Mouse (Mus musculus): ENCODE measurements around the gene Pax2. TPM values are rescaled to one million over a fixed set of nuclear protein-coding genes. Genes with fewer than 3 reads are reported as not detected.

Pax2 gene
- total and polyA plus RNA-seq, 3 experiments, result not detected

DNA sequence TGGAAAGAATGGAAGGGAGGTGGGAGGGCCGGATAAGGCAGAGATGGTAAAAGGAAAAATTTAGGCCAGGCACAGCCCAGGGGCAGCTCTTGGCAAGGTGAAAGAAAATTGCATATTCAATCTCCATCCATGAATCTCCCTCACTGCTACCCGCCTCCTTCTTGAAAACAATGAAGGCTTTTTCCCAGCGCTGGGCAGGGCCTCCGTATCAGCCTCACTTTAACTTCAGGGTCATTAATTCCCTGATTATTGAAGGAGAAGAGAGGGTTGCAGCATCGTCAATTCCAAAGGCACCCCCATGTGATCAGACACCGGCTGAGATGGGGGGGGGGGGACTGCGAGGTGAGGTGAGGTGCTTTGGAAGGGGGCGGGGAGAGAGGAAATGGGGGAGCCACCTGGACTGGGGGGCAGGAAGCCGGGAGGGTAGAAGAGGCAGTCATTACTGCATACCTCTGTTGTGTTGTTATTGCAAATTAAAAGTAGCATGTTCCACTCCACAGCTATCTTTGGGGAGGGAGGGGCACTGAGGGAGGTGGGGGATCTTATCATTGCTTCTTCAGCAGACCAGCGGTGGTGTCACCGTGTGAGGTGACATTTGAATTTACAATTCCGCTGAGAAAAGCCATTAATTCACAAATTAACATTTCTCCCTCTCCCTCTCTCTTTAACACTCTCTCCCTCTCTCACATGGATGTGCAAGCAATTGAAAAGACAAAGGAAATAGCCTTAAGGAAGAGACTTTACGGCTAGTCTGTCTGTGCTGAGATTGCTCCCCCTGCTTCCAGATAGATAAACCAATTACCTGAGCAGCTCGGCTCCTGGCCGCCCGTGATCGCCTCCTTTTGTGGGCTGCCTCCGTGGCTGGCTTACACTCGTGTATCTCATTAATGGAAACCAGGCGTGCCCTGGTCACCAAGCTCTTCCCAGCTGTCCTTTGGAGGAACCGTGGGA, 41.5 kb downstream of the Pax2 start:
- no peak overlapping the region for H3K27ac ChIP-seq (ENCODE audit: control insufficient read depth, low read depth, low read length)
- H3K4me1 ChIP-seq (ENCODE audit: control insufficient read depth in 1 of 2, insufficient read depth in 2 of 2, low read length in 2 of 2), result no peaks in the 10 kb centered on the region
- 0 out of 4 replicates have a peak, but pooled peaks cover 0 to 1% of the 10 kb centered on the region in 2 experiments for H3K27me3 ChIP-seq (ENCODE audit: control insufficient read depth in 1 of 2, insufficient read depth in 2 of 2, low read length in 2 of 2)
- no peaks in the 10 kb centered on the region for H3K9me3 ChIP-seq (replicated peaks; ENCODE audit: insufficient read depth, low read length)
- H3K79me2 ChIP-seq (ENCODE audit: control insufficient read depth, insufficient read depth, low read length, poor library complexity), result no peaks in the 10 kb centered on the region
- no peak for TF ChIP-seq POLR2A (IDR thresholded peaks at IDR 0.05; ENCODE audit: control insufficient read depth in 1 of 2, insufficient read depth in 1 of 2, low read depth in 1 of 2, low read length in 2 of 2, poor library complexity in 1 of 2)
- TF ChIP-seq RAD21 (IDR thresholded peaks at IDR 0.05; ENCODE audit: low read depth, low read length), result no peak
- TF ChIP-seq USF2 (IDR thresholded peaks at IDR 0.05; ENCODE audit: borderline replicate concordance in 1 of 2, insufficient read depth in 1 of 2, low read depth in 1 of 2, low read length in 2 of 2), result no peak
- TF ChIP-seq TCF12 (IDR thresholded peaks at IDR 0.05; ENCODE audit: low read depth, low read length), result no peak
- no peak for TF ChIP-seq ZKSCAN1 (IDR thresholded peaks at IDR 0.05; ENCODE audit: low read depth, low read length)
- TF ChIP-seq CHD1 (IDR thresholded peaks at IDR 0.05; ENCODE audit: low read depth, low read length), result no peak
- no peak for TF ChIP-seq ZC3H11A (IDR thresholded peaks at IDR 0.05; ENCODE audit: low read depth, low read length)
- no peak for TF ChIP-seq MYB (IDR thresholded peaks at IDR 0.05; ENCODE audit: low read depth, low read length)
- no peak overlapping the region for H3K9ac ChIP-seq (ENCODE audit: control insufficient read depth, low read depth, low read length, poor library complexity, severe bottlenecking)
- no peaks in the 10 kb centered on the region for H3K36me3 ChIP-seq (ENCODE audit: control insufficient read depth in 1 of 2, insufficient read depth in 2 of 2, low read length in 2 of 2)
- H3K4me3 ChIP-seq (ENCODE audit: control insufficient read depth in 1 of 2, insufficient read depth in 1 of 2, low read depth in 2 of 2, low read length in 2 of 2), result no peak overlapping the region
- no peak for DNase-seq (ENCODE audit: low read depth, low spot score)

DNA sequence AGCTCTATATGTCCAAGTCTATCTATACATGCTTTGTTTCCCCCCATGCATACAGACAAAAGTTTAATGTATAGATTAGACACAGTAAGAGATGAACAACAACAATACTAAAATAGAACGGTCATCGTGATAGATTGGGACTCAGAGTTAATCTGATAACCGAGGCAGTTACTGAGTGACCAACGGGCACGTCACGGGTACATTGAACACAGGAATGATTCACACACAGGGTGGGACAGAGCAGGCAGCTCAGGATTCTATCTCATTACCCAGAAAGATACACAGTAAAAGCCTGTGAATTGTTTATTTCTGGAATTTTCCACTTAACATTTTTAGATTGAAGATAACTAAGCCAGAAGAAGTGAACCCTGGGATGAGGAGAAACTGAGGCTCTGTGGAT, 42.9 kb downstream of the Pax2 start:
- Histone ChIP-seq H3K79me2 (ENCODE audit: control insufficient read depth, insufficient read depth, low read length, poor library complexity) (no peaks in the 10 kb centered on the region), H3K4me1 (ENCODE audit: control insufficient read depth in 1 of 2, insufficient read depth in 2 of 2, low read length in 2 of 2) (no peaks in the 10 kb centered on the region), H3K27me3 (ENCODE audit: control insufficient read depth in 1 of 2, insufficient read depth in 2 of 2, low read length in 2 of 2) (0 out of 4 replicates have a peak, but pooled peaks cover 0 to 1% of the 10 kb centered on the region in 2 experiments), H3K9me3 (replicated peaks; ENCODE audit: insufficient read depth, low read length) (no peaks in the 10 kb centered on the region), H3K27ac (ENCODE audit: control insufficient read depth, low read depth, low read length) (no peak overlapping the region), H3K36me3 (ENCODE audit: control insufficient read depth in 1 of 2, insufficient read depth in 2 of 2, low read length in 2 of 2) (no peaks in the 10 kb centered on the region), H3K9ac (ENCODE audit: control insufficient read depth, low read depth, low read length, poor library complexity, severe bottlenecking) (no peak overlapping the region), H3K4me3 (ENCODE audit: control insufficient read depth in 1 of 2, insufficient read depth in 1 of 2, low read depth in 2 of 2, low read length in 2 of 2) (no peak overlapping the region)
- no peak for DNase-seq (ENCODE audit: low read depth, low spot score)
- TF ChIP-seq NRF1 (IDR thresholded peaks at IDR 0.05; ENCODE audit: insufficient read depth, low read depth, low read length, poor library complexity, severe bottlenecking), result no peak
- no peak for TF ChIP-seq MXI1 (IDR thresholded peaks at IDR 0.05; ENCODE audit: low read depth, low read length)
- TF ChIP-seq HCFC1 (IDR thresholded peaks at IDR 0.05; ENCODE audit: low read depth, low read length), result no peak
- TF ChIP-seq MAFK (IDR thresholded peaks at IDR 0.05; ENCODE audit: borderline replicate concordance, low read depth, low read length), result no peak
- no peak for TF ChIP-seq EP300 (IDR thresholded peaks at IDR 0.05; ENCODE audit: low read depth in 1 of 2, low read length in 2 of 2)
- TF ChIP-seq POLR2AphosphoS2 (IDR thresholded peaks at IDR 0.05; ENCODE audit: low read length), result no peak
- TF ChIP-seq UBTF (IDR thresholded peaks at IDR 0.05; ENCODE audit: borderline replicate concordance, insufficient read depth, low read depth, low read length), result no peak
- no peak for TF ChIP-seq CHD1 (IDR thresholded peaks at IDR 0.05; ENCODE audit: low read depth, low read length)
- no peak for TF ChIP-seq BHLHE40 (IDR thresholded peaks at IDR 0.05; ENCODE audit: borderline replicate concordance, low read depth, low read length)
- no peak for TF ChIP-seq MEF2A (IDR thresholded peaks at IDR 0.05; ENCODE audit: extremely low read depth, insufficient replicate concordance, low read depth, low read length, poor library complexity, severe bottlenecking)
- no peak for TF ChIP-seq POLR2A (IDR thresholded peaks at IDR 0.05; ENCODE audit: control insufficient read depth in 1 of 2, insufficient read depth in 1 of 2, low read depth in 1 of 2, low read length in 2 of 2, poor library complexity in 1 of 2)
